Mouse (Mus musculus): ENCODE results near the gene Cldn11.
A peak's percentile ranks its signal among the peaks of the same experiment; 100 is the strongest.
"Not testable (repeated sequence)": the region's sequence is repeated elsewhere in the genome, so short reads cannot be mapped to it uniquely, and the experiment has no call there.

Cldn11 gene

GRCm38 (mm10) chr3:31149706-31150105 lies at the start of gene Cldn11:
Gene Cldn11, plus strand, starts transcription at chr3:31149920.
- DNase-seq (ENCODE audit: low read depth, low spot score) = no peak

GRCm38 (mm10) chr3:31100026-31100425 lies 49.7 kb upstream of the Cldn11 start:
- DNase-seq (ENCODE audit: low read depth, low spot score) = no peak

- no peak for DNase-seq (ENCODE audit: low read depth, low spot score)
These were observed 48.9 kb upstream of the Cldn11 start for GRCm38 (mm10) chr3:31100802-31101201.

GRCm38 (mm10) chr3:31104936-31105335 lies 44.8 kb upstream of the Cldn11 start:
- no peak for DNase-seq (ENCODE audit: low read depth, low spot score)

GRCm38 (mm10) chr3:31106597-31106996 lies 43.1 kb upstream of the Cldn11 start:
- peak; percentile 77 for DNase-seq (ENCODE audit: low read depth, low spot score)

- DNase-seq (ENCODE audit: low read depth, low spot score) = no peak
These were observed 42.0 kb upstream of the Cldn11 start for GRCm38 (mm10) chr3:31107674-31108073.

GRCm38 (mm10) chr3:31109108-31109507 lies 40.6 kb upstream of the Cldn11 start:
- DNase-seq (ENCODE audit: low read depth, low spot score) = no peak

- no peak for DNase-seq (ENCODE audit: low read depth, low spot score)
These were observed 26.6 kb upstream of the Cldn11 start for GRCm38 (mm10) chr3:31123098-31123497.

- DNase-seq (ENCODE audit: low read depth, low spot score) = no peak
These were observed 23.4 kb upstream of the Cldn11 start for GRCm38 (mm10) chr3:31126303-31126702.

- no peak for DNase-seq (ENCODE audit: low read depth, low spot score)
These were observed 22.9 kb upstream of the Cldn11 start for GRCm38 (mm10) chr3:31126848-31127247.

GRCm38 (mm10) chr3:31129766-31130165 lies 20.0 kb upstream of the Cldn11 start:
- no peak for DNase-seq (ENCODE audit: low read depth, low spot score)

GRCm38 (mm10) chr3:31133664-31134063 lies 16.1 kb upstream of the Cldn11 start:
- no peak for DNase-seq (ENCODE audit: low read depth, low spot score)

GRCm38 (mm10) chr3:31134246-31134645 lies 15.5 kb upstream of the Cldn11 start:
- no peak for DNase-seq (ENCODE audit: low read depth, low spot score)

- DNase-seq (ENCODE audit: low read depth, low spot score) = no peak
These were observed 15.0 kb upstream of the Cldn11 start for GRCm38 (mm10) chr3:31134696-31135095.

GRCm38 (mm10) chr3:31136591-31136990 lies 13.1 kb upstream of the Cldn11 start:
- not testable (repeated sequence) for DNase-seq (ENCODE audit: low read depth, low spot score)

- DNase-seq (ENCODE audit: low read depth, low spot score) = peak; percentile 88
These were observed 11.0 kb upstream of the Cldn11 start for GRCm38 (mm10) chr3:31138454-31139424.

GRCm38 (mm10) chr3:31141621-31142020 lies 8.1 kb upstream of the Cldn11 start:
- no peak for DNase-seq (ENCODE audit: low read depth, low spot score)

GRCm38 (mm10) chr3:31145222-31145621 lies 4.5 kb upstream of the Cldn11 start:
- not testable (repeated sequence) for DNase-seq (ENCODE audit: low read depth, low spot score)

- DNase-seq (ENCODE audit: low read depth, low spot score) = peak; percentile 85
These were observed 4.0 kb upstream of the Cldn11 start for GRCm38 (mm10) chr3:31145641-31146290.

GRCm38 (mm10) chr3:31148595-31148994 lies 1.1 kb upstream of the Cldn11 start:
- no peak for DNase-seq (ENCODE audit: low read depth, low spot score)

- DNase-seq (ENCODE audit: low read depth, low spot score) = no peak
These were observed 2.4 kb downstream of the Cldn11 start for GRCm38 (mm10) chr3:31152108-31152507.

GRCm38 (mm10) chr3:31156126-31156525 lies 6.4 kb downstream of the Cldn11 start:
- DNase-seq (ENCODE audit: low read depth, low spot score) = no peak

- no peak for DNase-seq (ENCODE audit: low read depth, low spot score)
These were observed 8.1 kb downstream of the Cldn11 start for GRCm38 (mm10) chr3:31157776-31158175.
